Mouse (Mus musculus) lung, postnatal 0 days (tissue): ENCODE results near the gene Lgmn.

ENCODE experiments used
- CTCF ChIP-seq: IDR thresholded peaks from 2 replicates; pipeline ENCODE4 v1.5.1; 2016; ENCODE audit warnings: antibody characterized with exemption, mild to moderate bottlenecking
- EP300 ChIP-seq: IDR thresholded peaks from 2 replicates; pipeline ENCODE4 v1.6.1; 2016; ENCODE audit warnings: antibody characterized with exemption, mild to moderate bottlenecking, control low read depth

- no peak for TF ChIP-seq CTCF
- TF ChIP-seq EP300: no peak
Observed at GRCm38 (mm10) chr12:102368556-102368955, 71.1 kb downstream of the Lgmn start.
